Mouse (Mus musculus) liver, embryonic 16.5 days (tissue): ENCODE measurements around the gene Wdr70. TPM values are rescaled to one million over a fixed set of nuclear protein-coding genes. Genes with fewer than 3 reads are reported as not detected.

Source experiments
- ATAC-seq: fragments of 200-750 bp; cut with Nextera tagmentation; 2 replicates; pipeline ENCODE4 v1.8.0; 2017; ENCODE audit warnings: low read depth, mild to moderate bottlenecking, moderate number of reproducible peaks, moderate library complexity
- H3K27ac ChIP-seq: fragments of 300-500 bp; sonication (generic); 2 replicates; pipeline ENCODE4 v1.5.1; 2014; ENCODE audit warnings: mild to moderate bottlenecking, low read length
- H3K27me3 ChIP-seq: fragments of 300-500 bp; sonication (generic); 2 replicates; pipeline ENCODE4 v1.6.1; 2014; ENCODE audit warnings: low read depth, low read length, mixed read lengths; ENCODE audit not compliant: control insufficient read depth, insufficient read depth
- H3K36me3 ChIP-seq: fragments of 300-500 bp; sonication (generic); 2 replicates; pipeline ENCODE4 v1.6.1; 2014; ENCODE audit warnings: mild to moderate bottlenecking; ENCODE audit not compliant: control insufficient read depth, insufficient read depth
- H3K4me1 ChIP-seq: fragments of 300-500 bp; sonication (generic); 2 replicates; pipeline ENCODE4 v1.6.1; 2014; ENCODE audit warnings: low read depth, low read length, mixed read lengths; ENCODE audit not compliant: control insufficient read depth
- H3K4me2 ChIP-seq: fragments of 300-500 bp; sonication (generic); 2 replicates; pipeline ENCODE4 v1.6.1; 2014; ENCODE audit warnings: low read depth, low read length, mixed read lengths
- H3K4me3 ChIP-seq: fragments of 300-500 bp; sonication (generic); 2 replicates; pipeline ENCODE4 v1.5.1; 2014; ENCODE audit warnings: low read depth, mild to moderate bottlenecking, low read length
- H3K9ac ChIP-seq: fragments of 300-500 bp; sonication (generic); 2 replicates; pipeline ENCODE4 v1.6.1; 2014; ENCODE audit warnings: low read depth, low read length
- H3K9me3 ChIP-seq: fragments of 300-500 bp; sonication (generic); replicated peaks from 2 replicates; pipeline ENCODE4 v1.6.1; 2016; ENCODE audit warnings: low read length; ENCODE audit not compliant: control insufficient read depth
- WGBS: fragments of 180-500 bp; shearing (Covaris S2); extraction: QIAGEN DNeasy Blood & Tissue Kit; methylation state at CpG from one replicate; pipeline ENCODE4 v1.1.7; 2014; ENCODE audit not compliant: insufficient replicate concordance; 5-methylcytosine and 5-hydroxymethylcytosine counted together
- microRNA-seq: library from miRNA; unstranded; fragments of <30 nt; microRNA quantifications from one replicate; pipeline ENCODE4, GENCODE M21; 2016
- polyA plus RNA-seq: library from polyadenylated mRNA; unstranded; fragments of >200 nt; fragmentation: Nextera tagmentation; extraction: Ambion mirVana; gene quantifications from 2 replicates; pipeline ENCODE4 v1.2.1, GENCODE M21; 2015

Gene Wdr70
- polyA plus RNA-seq, 1 experiment from 2014 or later = 19.9 TPM

DNA sequence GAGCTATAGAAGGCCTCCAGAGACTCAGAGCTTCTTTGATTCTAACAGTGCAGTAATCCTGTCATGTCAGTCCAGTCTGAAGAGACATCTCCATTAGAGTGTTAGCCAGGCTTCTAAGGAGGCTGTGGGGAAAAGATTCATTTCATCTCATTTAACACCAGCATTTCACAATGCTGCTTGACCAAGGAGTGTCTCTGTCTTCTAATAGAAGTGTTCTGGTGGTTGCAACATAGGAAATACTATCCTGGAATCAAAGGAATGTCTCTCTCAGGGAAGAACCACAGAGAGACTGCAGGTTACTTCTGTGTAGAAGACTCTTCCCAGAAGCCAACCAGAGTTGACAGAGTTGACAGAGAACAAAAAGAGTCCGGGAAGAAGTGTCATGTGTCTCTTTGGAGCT is 257.3 kb downstream of the Wdr70 start:
- WGBS = 48% methylated on average over 1 of the region's 1 CpGs
- Histone ChIP-seq H3K9me3 (no peaks in the 10 kb centered on the region), H3K4me1 (no peaks in the 10 kb centered on the region), H3K27me3 (no peaks in the 10 kb centered on the region), H3K36me3 (no peaks in the 10 kb centered on the region), H3K4me3 (no peak overlapping the region), H3K27ac (no peak overlapping the region), H3K9ac (no peak overlapping the region), H3K4me2 (no peak overlapping the region)
- ATAC-seq = no peak

DNA sequence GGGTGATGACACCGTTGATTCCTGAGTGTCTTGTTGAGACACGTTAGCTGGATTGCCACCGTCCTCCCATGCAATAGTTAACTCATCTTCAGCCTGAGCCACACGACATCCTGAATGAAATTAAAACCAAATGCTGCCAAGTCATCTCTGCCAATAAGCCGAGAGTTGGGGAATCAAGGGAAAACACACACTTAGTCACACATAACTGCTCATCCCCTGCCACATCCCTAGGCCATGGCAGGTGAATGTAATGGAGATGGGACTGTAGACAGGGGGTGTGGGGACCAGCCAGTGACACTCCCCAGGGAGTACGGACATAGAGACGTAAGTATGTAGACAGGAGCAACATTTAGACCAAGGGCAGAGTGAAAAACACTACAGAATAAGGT is 260.1 kb downstream of the Wdr70 start:
- WGBS = 63% methylated on average over 7 of the region's 7 CpGs
- Histone ChIP-seq H3K9ac (no peak overlapping the region), H3K27me3 (no peaks in the 10 kb centered on the region), H3K9me3 (no peaks in the 10 kb centered on the region), H3K4me2 (no peak overlapping the region), H3K4me3 (no peak overlapping the region), H3K36me3 (no peaks in the 10 kb centered on the region), H3K4me1 (no peaks in the 10 kb centered on the region), H3K27ac (no peak overlapping the region)
- ATAC-seq = no peak

DNA sequence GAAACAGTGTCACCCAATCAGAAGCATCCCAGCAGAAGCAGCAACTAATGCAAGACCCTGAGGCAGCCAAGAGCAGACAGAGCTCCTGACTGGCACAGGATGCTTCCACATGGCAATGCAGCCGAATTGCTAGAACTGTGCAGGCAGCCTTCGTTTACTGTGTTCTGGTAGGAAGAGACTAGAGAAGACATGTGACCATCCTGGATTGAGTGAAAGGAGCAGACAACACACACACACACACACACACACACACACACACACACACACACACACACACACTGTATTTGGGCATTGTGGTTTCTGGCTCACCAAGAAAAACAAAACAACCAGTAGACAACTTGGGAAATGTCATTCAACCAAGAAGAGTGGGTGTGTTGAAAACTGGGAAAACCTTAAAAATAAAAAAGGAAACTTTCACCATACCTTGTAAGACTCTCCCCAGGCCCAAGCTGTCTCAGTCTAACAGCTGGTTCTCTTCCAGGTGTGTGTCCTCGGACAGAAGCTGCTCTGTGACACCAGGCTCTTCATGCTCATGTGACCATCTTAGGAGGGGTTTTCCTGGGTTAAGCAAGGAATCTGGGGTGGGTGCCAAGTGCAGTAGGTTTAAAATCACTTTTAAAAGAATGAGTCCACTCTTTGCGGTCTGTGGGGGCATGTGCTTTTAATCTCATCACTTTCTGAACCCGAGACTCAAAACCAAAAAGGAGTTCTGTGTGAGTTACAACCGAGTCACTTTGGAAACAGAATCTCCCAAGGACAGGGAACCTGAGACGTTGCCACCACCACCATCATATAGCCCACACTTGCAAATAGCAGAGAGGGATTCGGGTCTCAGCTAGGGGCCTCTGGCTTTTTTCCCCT is 260.7 kb downstream of the Wdr70 start:
- Histone ChIP-seq H3K9ac (no peak overlapping the region), H3K27me3 (no peaks in the 10 kb centered on the region), H3K4me3 (no peak overlapping the region), H3K4me1 (no peaks in the 10 kb centered on the region), H3K36me3 (no peaks in the 10 kb centered on the region), H3K4me2 (no peak overlapping the region), H3K9me3 (no peaks in the 10 kb centered on the region), H3K27ac (no peak overlapping the region)
- WGBS = 53% methylated on average over 8 of the region's 8 CpGs
- ATAC-seq = no peak

DNA sequence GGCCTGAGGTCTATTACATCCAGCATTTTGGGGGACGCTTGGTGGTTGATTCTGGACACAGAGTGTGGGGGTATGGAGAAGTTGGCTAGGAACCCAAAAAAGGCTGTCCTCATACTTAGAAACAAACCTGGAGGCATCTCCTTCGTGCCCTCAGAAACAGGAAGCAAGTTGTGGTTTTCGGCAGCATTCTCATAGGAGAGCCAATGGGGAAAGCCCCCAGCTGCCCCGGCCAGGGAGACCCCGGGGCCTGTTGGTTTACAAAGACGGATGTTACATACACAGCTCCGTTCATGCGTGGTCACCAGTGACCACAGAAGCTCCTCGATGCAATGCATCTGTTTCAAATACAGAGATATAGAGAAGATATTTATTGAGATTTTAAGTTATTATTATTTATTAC is 263.6 kb downstream of the Wdr70 start:
- Histone ChIP-seq H3K4me2 (no peak overlapping the region), H3K36me3 (no peaks in the 10 kb centered on the region), H3K4me1 (no peaks in the 10 kb centered on the region), H3K4me3 (no peak overlapping the region), H3K9ac (no peak overlapping the region), H3K27me3 (no peaks in the 10 kb centered on the region), H3K9me3 (no peaks in the 10 kb centered on the region), H3K27ac (no peak overlapping the region)
- 35% methylated on average over 9 of the region's 9 CpGs for WGBS
- ATAC-seq = no peak

DNA sequence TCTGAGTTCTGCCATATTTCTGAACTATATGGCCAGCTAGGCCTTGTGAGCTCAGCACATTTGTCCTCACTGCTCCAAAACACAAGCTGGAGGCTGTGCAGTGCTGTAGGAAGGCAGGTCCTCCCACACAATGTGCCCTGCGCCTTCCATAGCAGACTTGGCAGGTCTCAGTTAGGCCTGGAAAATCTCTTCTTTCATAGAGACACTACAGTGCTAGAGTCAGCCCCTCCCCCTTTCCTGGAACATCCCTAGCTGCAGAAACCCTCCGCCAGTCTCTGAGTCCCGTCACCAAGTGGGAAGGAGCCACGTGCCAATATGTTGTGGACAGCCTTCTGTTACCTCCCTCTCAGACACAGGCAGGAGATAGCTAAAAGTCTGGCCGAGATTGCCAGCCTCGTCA is 273.5 kb downstream of the Wdr70 start:
- no peaks in the 10 kb centered on the region for H3K27me3 ChIP-seq
- WGBS = 44% methylated on average over 6 of the region's 6 CpGs
- no peaks in the 10 kb centered on the region for H3K4me1 ChIP-seq
- H3K4me2 ChIP-seq = no peak overlapping the region
- H3K9ac ChIP-seq = no peak overlapping the region
- H3K4me3 ChIP-seq = no peak overlapping the region
- no peak for ATAC-seq
- H3K36me3 ChIP-seq = no peaks in the 10 kb centered on the region
- no peak overlapping the region for H3K27ac ChIP-seq
- no peaks in the 10 kb centered on the region for H3K9me3 ChIP-seq

DNA sequence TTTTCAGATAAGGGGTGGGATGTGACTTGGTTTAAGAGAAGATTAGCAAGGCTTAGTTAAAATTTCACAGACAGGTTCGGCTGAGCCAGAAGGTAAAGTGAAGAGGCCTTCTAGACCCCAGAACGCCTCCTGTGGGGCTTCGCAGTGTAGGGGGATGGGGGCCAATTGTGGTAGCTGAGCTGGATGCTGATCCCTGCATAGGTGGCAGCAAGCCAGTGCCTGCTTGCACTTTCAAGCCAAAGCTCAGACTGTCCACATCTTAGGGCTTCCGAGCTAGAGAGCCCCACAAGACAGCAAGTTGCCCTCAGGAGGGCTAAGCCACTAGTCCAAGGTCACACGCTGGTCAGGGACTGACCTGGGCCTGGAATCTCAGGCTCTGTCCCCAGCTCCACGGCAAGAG is 275.1 kb downstream of the Wdr70 start:
- H3K27ac ChIP-seq = no peak overlapping the region
- no peak overlapping the region for H3K4me3 ChIP-seq
- H3K9me3 ChIP-seq = no peaks in the 10 kb centered on the region
- 55% methylated on average over 6 of the region's 6 CpGs for WGBS
- H3K4me1 ChIP-seq = no peaks in the 10 kb centered on the region
- no peaks in the 10 kb centered on the region for H3K36me3 ChIP-seq
- no peak overlapping the region for H3K4me2 ChIP-seq
- H3K9ac ChIP-seq = no peak overlapping the region
- no peak for ATAC-seq
- no peaks in the 10 kb centered on the region for H3K27me3 ChIP-seq

Small RNA genes lying within 50 kb of the gene (microRNA-seq; reads per million reads assigned to microRNA genes)
- not detected for gene Gm27529

Other genes starting within 250 kb of the Wdr70 start
- gene Nup155, start 10.1 kb upstream of the Wdr70 start, polyA plus RNA-seq = 9.1 and 9.5 TPM in 2 replicates
- 0.54 and 0.64 TPM in 2 replicates for gene Cplane1, start 69.9 kb upstream of the Wdr70 start, polyA plus RNA-seq